Mouse (Mus musculus): ENCODE measurements at regions not wholly inside any gene's neighbourhood (a gene's known extent, or its start where the extent isn't known, plus 50 kb on each side); places are given as distances from the start of the nearest gene placed in this dataset.

- Histone ChIP-seq H3K9me3 (ENCODE audit: low read length) (peaks cover 22% of the 10 kb centered on the region), H3K4me3 (replicated peaks; ENCODE audit: low read length) (no peak overlapping the region), H3K4me1 (replicated peaks; ENCODE audit: low read depth, low read length) (no peaks in the 10 kb centered on the region), H3K27me3 (ENCODE audit: insufficient read depth, low read length) (no peaks in the 10 kb centered on the region), H3K36me3 (ENCODE audit: insufficient read depth, low read length) (no peaks in the 10 kb centered on the region)
- no peak for TF ChIP-seq NANOG (IDR thresholded peaks at IDR 0.05; ENCODE audit: borderline replicate concordance, low read length)
- no peak for TF ChIP-seq POU5F1 (IDR thresholded peaks at IDR 0.05; ENCODE audit: borderline replicate concordance, low read length)
- no peak for TF ChIP-seq CTCF (conservative IDR thresholded peaks at IDR 0.05; ENCODE audit: low read length)
Measured at GRCm38 (mm10) chr4:95233034-95233433, 181.0 kb upstream of the Jun start.

GRCm38 (mm10) chr4:95234030-95234555 lies 182.1 kb upstream of the Jun start:
- no peak for TF ChIP-seq POU5F1 (IDR thresholded peaks at IDR 0.05; ENCODE audit: borderline replicate concordance, low read length)
- TF ChIP-seq CTCF (conservative IDR thresholded peaks at IDR 0.05; ENCODE audit: low read length), result no peak
- TF ChIP-seq NANOG (IDR thresholded peaks at IDR 0.05; ENCODE audit: borderline replicate concordance, low read length), result no peak
- no peaks in the 10 kb centered on the region for H3K36me3 ChIP-seq (ENCODE audit: insufficient read depth, low read length)
- H3K4me1 ChIP-seq (replicated peaks; ENCODE audit: low read depth, low read length), result no peaks in the 10 kb centered on the region
- H3K9me3 ChIP-seq (ENCODE audit: low read length), result peaks cover 14% of the 10 kb centered on the region
- no peak overlapping the region for H3K4me3 ChIP-seq (replicated peaks; ENCODE audit: low read length)
- H3K27me3 ChIP-seq (ENCODE audit: insufficient read depth, low read length), result no peaks in the 10 kb centered on the region

- TF ChIP-seq POU5F1 (IDR thresholded peaks at IDR 0.05; ENCODE audit: borderline replicate concordance, low read length), result no peak
- no peak for TF ChIP-seq CTCF (conservative IDR thresholded peaks at IDR 0.05; ENCODE audit: low read length)
- TF ChIP-seq NANOG (IDR thresholded peaks at IDR 0.05; ENCODE audit: borderline replicate concordance, low read length), result no peak
- H3K4me3 ChIP-seq (replicated peaks; ENCODE audit: low read length), result no peak overlapping the region
- no peaks in the 10 kb centered on the region for H3K36me3 ChIP-seq (ENCODE audit: insufficient read depth, low read length)
- H3K4me1 ChIP-seq (replicated peaks; ENCODE audit: low read depth, low read length), result no peaks in the 10 kb centered on the region
- H3K27me3 ChIP-seq (ENCODE audit: insufficient read depth, low read length), result no peaks in the 10 kb centered on the region
- peaks cover 5% of the 10 kb centered on the region; the same call in 1 of the 2 replicates for H3K9me3 ChIP-seq (ENCODE audit: low read length)
Measured at GRCm38 (mm10) chr4:95247977-95248376, 196.0 kb upstream of the Jun start.

GRCm38 (mm10) chr4:95249031-95249430 lies 197.0 kb upstream of the Jun start:
- no peak overlapping the region for H3K4me3 ChIP-seq (replicated peaks; ENCODE audit: low read length)
- H3K27me3 ChIP-seq (ENCODE audit: insufficient read depth, low read length), result no peaks in the 10 kb centered on the region
- TF ChIP-seq POU5F1 (IDR thresholded peaks at IDR 0.05; ENCODE audit: borderline replicate concordance, low read length) (no peak), NANOG (IDR thresholded peaks at IDR 0.05; ENCODE audit: borderline replicate concordance, low read length) (no peak), CTCF (conservative IDR thresholded peaks at IDR 0.05; ENCODE audit: low read length) (no peak)
- no peaks in the 10 kb centered on the region for H3K4me1 ChIP-seq (replicated peaks; ENCODE audit: low read depth, low read length)
- H3K9me3 ChIP-seq (ENCODE audit: low read length), result peaks cover 16% of the 10 kb centered on the region
- no peaks in the 10 kb centered on the region for H3K36me3 ChIP-seq (ENCODE audit: insufficient read depth, low read length)

GRCm38 (mm10) chr4:95250083-95250482 lies 198.1 kb upstream of the Jun start:
- H3K4me3 ChIP-seq (replicated peaks; ENCODE audit: low read length), result no peak overlapping the region
- H3K4me1 ChIP-seq (replicated peaks; ENCODE audit: low read depth, low read length), result no peaks in the 10 kb centered on the region
- no peaks in the 10 kb centered on the region for H3K36me3 ChIP-seq (ENCODE audit: insufficient read depth, low read length)
- TF ChIP-seq NANOG (IDR thresholded peaks at IDR 0.05; ENCODE audit: borderline replicate concordance, low read length) (no peak), CTCF (conservative IDR thresholded peaks at IDR 0.05; ENCODE audit: low read length) (no peak), POU5F1 (IDR thresholded peaks at IDR 0.05; ENCODE audit: borderline replicate concordance, low read length) (no peak)
- no peaks in the 10 kb centered on the region for H3K27me3 ChIP-seq (ENCODE audit: insufficient read depth, low read length)
- H3K9me3 ChIP-seq (ENCODE audit: low read length), result peaks cover 17% of the 10 kb centered on the region

- Histone ChIP-seq H3K27me3 (ENCODE audit: insufficient read depth, low read length) (no peaks in the 10 kb centered on the region), H3K4me3 (replicated peaks; ENCODE audit: low read length) (no peak overlapping the region), H3K4me1 (replicated peaks; ENCODE audit: low read depth, low read length) (no peaks in the 10 kb centered on the region), H3K9me3 (ENCODE audit: low read length) (peaks cover 31% of the 10 kb centered on the region), H3K36me3 (ENCODE audit: insufficient read depth, low read length) (no peaks in the 10 kb centered on the region)
- TF ChIP-seq NANOG (IDR thresholded peaks at IDR 0.05; ENCODE audit: borderline replicate concordance, low read length), result no peak
- no peak for TF ChIP-seq POU5F1 (IDR thresholded peaks at IDR 0.05; ENCODE audit: borderline replicate concordance, low read length)
- TF ChIP-seq CTCF (conservative IDR thresholded peaks at IDR 0.05; ENCODE audit: low read length), result no peak
Measured at GRCm38 (mm10) chr4:95269766-95270165, 217.7 kb upstream of the Jun start.

- Histone ChIP-seq H3K4me1 (replicated peaks; ENCODE audit: low read depth, low read length) (no peaks in the 10 kb centered on the region), H3K9me3 (ENCODE audit: low read length) (peaks cover 31% of the 10 kb centered on the region), H3K36me3 (ENCODE audit: insufficient read depth, low read length) (no peaks in the 10 kb centered on the region), H3K27me3 (ENCODE audit: insufficient read depth, low read length) (no peaks in the 10 kb centered on the region), H3K4me3 (replicated peaks; ENCODE audit: low read length) (no peak overlapping the region)
- TF ChIP-seq POU5F1 (IDR thresholded peaks at IDR 0.05; ENCODE audit: borderline replicate concordance, low read length), result no peak
- no peak for TF ChIP-seq CTCF (conservative IDR thresholded peaks at IDR 0.05; ENCODE audit: low read length)
- TF ChIP-seq NANOG (IDR thresholded peaks at IDR 0.05; ENCODE audit: borderline replicate concordance, low read length), result no peak
Measured at GRCm38 (mm10) chr4:95270389-95270788, 218.4 kb upstream of the Jun start.

GRCm38 (mm10) chr4:95276231-95276630 lies 224.2 kb upstream of the Jun start:
- H3K4me3 ChIP-seq (replicated peaks; ENCODE audit: low read length), result no peak overlapping the region

More at GRCm38 (mm10) chr4:95276231-95276630, 224.2 kb upstream of the Jun start:
- H3K4me1 ChIP-seq (replicated peaks; ENCODE audit: low read depth, low read length), result peaks cover 14% of the 10 kb centered on the region
- no peaks in the 10 kb centered on the region for H3K9me3 ChIP-seq (ENCODE audit: low read length)
- H3K36me3 ChIP-seq (ENCODE audit: insufficient read depth, low read length), result no peaks in the 10 kb centered on the region
- peaks cover 10% of the 10 kb centered on the region; the same call in 1 of the 2 replicates for H3K27me3 ChIP-seq (ENCODE audit: insufficient read depth, low read length)
- TF ChIP-seq CTCF (conservative IDR thresholded peaks at IDR 0.05; ENCODE audit: low read length) (no peak), POU5F1 (IDR thresholded peaks at IDR 0.05; ENCODE audit: borderline replicate concordance, low read length) (no peak), NANOG (IDR thresholded peaks at IDR 0.05; ENCODE audit: borderline replicate concordance, low read length) (no peak)

Measured in E14TG2a.4 (cell line).